Mouse (Mus musculus) intestine, postnatal 0 days (tissue): Measurements from ENCODE around the gene Fam72a. TPM values are rescaled to one million over a fixed set of nuclear protein-coding genes. Genes with fewer than 3 reads are reported as not detected.

ENCODE experiments used
- ATAC-seq: fragments of 200-750 bp; cut with Nextera tagmentation; 2 replicates; pipeline ENCODE4 v1.8.0; 2017; ENCODE audit warnings: mild to moderate bottlenecking, moderate TSS enrichment, moderate library complexity
- H3K27ac ChIP-seq: fragments of 300-500 bp; sonication (generic); 2 replicates; pipeline ENCODE4 v1.5.1; 2014; ENCODE audit warnings: mild to moderate bottlenecking, low read depth, low read length, moderate library complexity
- H3K27me3 ChIP-seq: fragments of 300-500 bp; sonication (generic); replicated peaks from 2 replicates; pipeline ENCODE4 v1.6.1; 2014; ENCODE audit warnings: low read length, mixed read lengths; ENCODE audit not compliant: control insufficient read depth, insufficient read depth
- H3K36me3 ChIP-seq: fragments of 300-500 bp; sonication (generic); 2 replicates; pipeline ENCODE4 v1.6.1; 2014; ENCODE audit warnings: mild to moderate bottlenecking, moderate library complexity; ENCODE audit not compliant: control insufficient read depth, insufficient read depth
- H3K4me1 ChIP-seq: fragments of 300-500 bp; sonication (generic); replicated peaks from 2 replicates; pipeline ENCODE4 v1.6.1; 2014; ENCODE audit warnings: antibody characterized with exemption, low read length, mixed read lengths; ENCODE audit not compliant: control insufficient read depth, insufficient read depth
- H3K4me2 ChIP-seq: fragments of 300-500 bp; sonication (generic); replicated peaks from 2 replicates; pipeline ENCODE4 v1.6.1; 2014; ENCODE audit warnings: low read depth, mild to moderate bottlenecking, moderate library complexity
- H3K4me3 ChIP-seq: fragments of 300-500 bp; sonication (generic); 2 replicates; pipeline ENCODE4 v1.5.1; 2014; ENCODE audit warnings: low read depth, low read length
- H3K9ac ChIP-seq: fragments of 300-500 bp; sonication (generic); 2 replicates; pipeline ENCODE4 v1.6.1; 2014; ENCODE audit warnings: mild to moderate bottlenecking, low read depth, low read length
- H3K9me3 ChIP-seq: fragments of 300-500 bp; sonication (generic); 2 replicates; pipeline ENCODE4 v1.6.1; 2016; ENCODE audit warnings: mixed run types; ENCODE audit not compliant: control insufficient read depth
- CTCF ChIP-seq: sonication (generic); IDR thresholded peaks from 2 replicates; pipeline ENCODE4 v1.5.1; 2016; ENCODE audit warnings: low read depth, mild to moderate bottlenecking, control low read depth, antibody characterized with exemption, moderate library complexity
- WGBS: fragments of 180-500 bp; shearing (Covaris S2); extraction: QIAGEN DNeasy Blood & Tissue Kit; methylation state at CpG from one replicate; pipeline ENCODE4 v1.1.7; 2014; 5-methylcytosine and 5-hydroxymethylcytosine counted together
- polyA plus RNA-seq: library from polyadenylated mRNA; unstranded; fragments of >200 nt; fragmentation: Nextera tagmentation; extraction: Ambion mirVana; gene quantifications from 2 replicates; pipeline ENCODE4 v1.2.1, GENCODE M21; 2015

Fam72a gene
- polyA plus RNA-seq, 1 experiment from 2014 or later, result 1.1 TPM

- Histone ChIP-seq H3K9ac (no peak overlapping the region), H3K36me3 (no peaks in the 10 kb centered on the region), H3K9me3 (no peaks in the 10 kb centered on the region), H3K27me3 (no peaks in the 10 kb centered on the region), H3K4me2 (no peak overlapping the region), H3K4me1 (no peaks in the 10 kb centered on the region), H3K27ac (no peak overlapping the region), H3K4me3 (no peak overlapping the region)
- ATAC-seq, result no peak
- 40% methylated on average over 4 of the region's 4 CpGs for WGBS
- no peak for TF ChIP-seq CTCF
Measured at GRCm38 (mm10) chr1:131491579-131491978, 36.1 kb upstream of the Fam72a start.

GRCm38 (mm10) chr1:131492360-131492759 lies 35.3 kb upstream of the Fam72a start:
- 68% methylated on average over 2 of the region's 2 CpGs for WGBS
- H3K4me2 ChIP-seq, result no peak overlapping the region

GRCm38 (mm10) chr1:131493966-131494898 lies 33.5 kb upstream of the Fam72a start:
- H3K4me2 ChIP-seq, result no peak overlapping the region
- WGBS, result 68% methylated on average over 4 of the region's 4 CpGs
- H3K27ac ChIP-seq, result no peak overlapping the region
- ATAC-seq, result no peak
- H3K9me3 ChIP-seq, result no peaks in the 10 kb centered on the region
- TF ChIP-seq CTCF, result no peak
- H3K36me3 ChIP-seq, result no peaks in the 10 kb centered on the region
- no peaks in the 10 kb centered on the region for H3K27me3 ChIP-seq
- no peak overlapping the region for H3K9ac ChIP-seq
- no peaks in the 10 kb centered on the region for H3K4me1 ChIP-seq
- H3K4me3 ChIP-seq, result no peak overlapping the region

More at GRCm38 (mm10) chr1:131492360-131492759, 35.3 kb upstream of the Fam72a start:
- no peaks in the 10 kb centered on the region for H3K27me3 ChIP-seq
- ATAC-seq, result no peak
- no peak for TF ChIP-seq CTCF
- H3K4me1 ChIP-seq, result no peaks in the 10 kb centered on the region
- no peaks in the 10 kb centered on the region for H3K9me3 ChIP-seq
- no peak overlapping the region for H3K9ac ChIP-seq
- H3K4me3 ChIP-seq, result no peak overlapping the region
- no peak overlapping the region for H3K27ac ChIP-seq
- no peaks in the 10 kb centered on the region for H3K36me3 ChIP-seq

- WGBS, result 91% methylated on average over 1 of the region's 1 CpGs
- no peaks in the 10 kb centered on the region for H3K36me3 ChIP-seq
- no peaks in the 10 kb centered on the region for H3K4me1 ChIP-seq
- no peaks in the 10 kb centered on the region for H3K27me3 ChIP-seq
- H3K27ac ChIP-seq, result no peak overlapping the region
- no peaks in the 10 kb centered on the region for H3K9me3 ChIP-seq
- H3K4me3 ChIP-seq, result no peak overlapping the region
- ATAC-seq, result no peak
- no peak overlapping the region for H3K9ac ChIP-seq
- H3K4me2 ChIP-seq, result no peak overlapping the region
- TF ChIP-seq CTCF, result no peak
Measured at GRCm38 (mm10) chr1:131498231-131498630, 29.5 kb upstream of the Fam72a start.

GRCm38 (mm10) chr1:131501681-131502080 lies 26.0 kb upstream of the Fam72a start:
- WGBS, result 61% methylated on average over 1 of the region's 1 CpGs
- Histone ChIP-seq H3K9me3 (no peaks in the 10 kb centered on the region), H3K4me1 (no peaks in the 10 kb centered on the region), H3K36me3 (no peaks in the 10 kb centered on the region), H3K27me3 (no peaks in the 10 kb centered on the region), H3K9ac (no peak overlapping the region), H3K4me2 (no peak overlapping the region), H3K27ac (no peak overlapping the region), H3K4me3 (no peak overlapping the region)
- TF ChIP-seq CTCF, result no peak
- ATAC-seq, result no peak

- Histone ChIP-seq H3K27me3 (no peaks in the 10 kb centered on the region), H3K4me3 (no peak overlapping the region), H3K36me3 (no peaks in the 10 kb centered on the region), H3K9me3 (no peaks in the 10 kb centered on the region), H3K9ac (no peak overlapping the region), H3K27ac (no peak overlapping the region), H3K4me2 (no peak overlapping the region), H3K4me1 (no peaks in the 10 kb centered on the region)
- no peak for ATAC-seq
- no peak for TF ChIP-seq CTCF
Measured at GRCm38 (mm10) chr1:131511131-131511530, 16.6 kb upstream of the Fam72a start.
